Mouse (Mus musculus): Measurements from ENCODE around the gene Ssr4. TPM values are rescaled to one million over a fixed set of nuclear protein-coding genes. Genes with fewer than 3 reads are reported as not detected.

Ssr4 gene
- polyA plus RNA-seq, 1 experiment from 2014 or later: 136 TPM

- H3K4me2 ChIP-seq (ENCODE audit: low read depth): no peak overlapping the region
- H3K27me3 ChIP-seq (ENCODE audit: control insufficient read depth, insufficient read depth, low read length): no peaks in the 10 kb centered on the region
- H3K4me3 ChIP-seq (ENCODE audit: low read depth, low read length): no peak overlapping the region
- WGBS: 71% methylated on average over 1 of the region's 1 CpGs
- H3K4me1 ChIP-seq (ENCODE audit: control insufficient read depth, insufficient read depth, low read length): 0 out of 2 replicates have a peak, but pooled peaks cover under 1% of the 10 kb centered on the region
- H3K36me3 ChIP-seq (ENCODE audit: control insufficient read depth, insufficient read depth, low read length): no peaks in the 10 kb centered on the region
- no peak for DNase-seq (ENCODE audit: low spot score)
- H3K9me3 ChIP-seq (ENCODE audit: control insufficient read depth, low read length): no peaks in the 10 kb centered on the region
- no peak for ATAC-seq (ENCODE audit: insufficient read depth, low FRiP score, low TSS enrichment)
- H3K9ac ChIP-seq (ENCODE audit: low read length): no peak overlapping the region
- H3K27ac ChIP-seq (ENCODE audit: low read depth, low read length): no peak overlapping the region
Measured at GRCm38 (mm10) chrX:73793505-73793904, 6.7 kb downstream of the Ssr4 start.

GRCm38 (mm10) chrX:73797511-73797910, 10.7 kb downstream of the Ssr4 start:
- Histone ChIP-seq H3K4me3 (ENCODE audit: low read depth, low read length) (no peak overlapping the region), H3K4me2 (ENCODE audit: low read depth) (no peak overlapping the region), H3K27me3 (ENCODE audit: control insufficient read depth, insufficient read depth, low read length) (no peaks in the 10 kb centered on the region), H3K27ac (ENCODE audit: low read depth, low read length) (no peak overlapping the region), H3K4me1 (ENCODE audit: control insufficient read depth, insufficient read depth, low read length) (no peaks in the 10 kb centered on the region), H3K36me3 (ENCODE audit: control insufficient read depth, insufficient read depth, low read length) (no peaks in the 10 kb centered on the region), H3K9ac (ENCODE audit: low read length) (no peak overlapping the region), H3K9me3 (ENCODE audit: control insufficient read depth, low read length) (no peaks in the 10 kb centered on the region)
- no peak for ATAC-seq (ENCODE audit: insufficient read depth, low FRiP score, low TSS enrichment)
- no peak for DNase-seq (ENCODE audit: low spot score)
- 96% methylated on average over 2 of the region's 2 CpGs for WGBS

GRCm38 (mm10) chrX:73798502-73798901, 11.7 kb downstream of the Ssr4 start:
- no peaks in the 10 kb centered on the region for H3K9me3 ChIP-seq (ENCODE audit: control insufficient read depth, low read length)
- 49% methylated on average over 9 of the region's 9 CpGs for WGBS
- DNase-seq (ENCODE audit: low spot score) (peak; percentile 82), ATAC-seq (ENCODE audit: insufficient read depth, low FRiP score, low TSS enrichment) (peak; percentile 85)
- H3K27me3 ChIP-seq (ENCODE audit: control insufficient read depth, insufficient read depth, low read length): no peaks in the 10 kb centered on the region
- no peak overlapping the region for H3K4me3 ChIP-seq (ENCODE audit: low read depth, low read length)
- H3K4me1 ChIP-seq (ENCODE audit: control insufficient read depth, insufficient read depth, low read length): no peaks in the 10 kb centered on the region
- H3K27ac ChIP-seq (ENCODE audit: low read depth, low read length): no peak overlapping the region
- no peak overlapping the region for H3K4me2 ChIP-seq (ENCODE audit: low read depth)
- H3K36me3 ChIP-seq (ENCODE audit: control insufficient read depth, insufficient read depth, low read length): no peaks in the 10 kb centered on the region
- no peak overlapping the region for H3K9ac ChIP-seq (ENCODE audit: low read length)

GRCm38 (mm10) chrX:73805814-73806213, 19.0 kb downstream of the Ssr4 start:
- Histone ChIP-seq H3K4me2 (ENCODE audit: low read depth) (no peak overlapping the region), H3K4me3 (ENCODE audit: low read depth, low read length) (no peak overlapping the region), H3K27ac (ENCODE audit: low read depth, low read length) (no peak overlapping the region), H3K27me3 (ENCODE audit: control insufficient read depth, insufficient read depth, low read length) (no peaks in the 10 kb centered on the region), H3K9ac (ENCODE audit: low read length) (no peak overlapping the region), H3K4me1 (ENCODE audit: control insufficient read depth, insufficient read depth, low read length) (no peaks in the 10 kb centered on the region), H3K9me3 (ENCODE audit: control insufficient read depth, low read length) (no peaks in the 10 kb centered on the region), H3K36me3 (ENCODE audit: control insufficient read depth, insufficient read depth, low read length) (no peaks in the 10 kb centered on the region)
- DNase-seq (ENCODE audit: low spot score) (no peak), ATAC-seq (ENCODE audit: insufficient read depth, low FRiP score, low TSS enrichment) (no peak)
- 44% methylated on average over 1 of the region's 1 CpGs for WGBS

- peak overlapping the region; percentile 21 for H3K4me3 ChIP-seq (ENCODE audit: low read depth, low read length)
- peak overlapping the region; percentile 30 for H3K4me2 ChIP-seq (ENCODE audit: low read depth)
- no peaks in the 10 kb centered on the region for H3K27me3 ChIP-seq (ENCODE audit: control insufficient read depth, insufficient read depth, low read length)
- peak overlapping the region; percentile 68 for H3K9ac ChIP-seq (ENCODE audit: low read length)
- 23% methylated on average over 14 of the region's 14 CpGs for WGBS
- DNase-seq (ENCODE audit: low spot score) (peak; percentile 67), ATAC-seq (ENCODE audit: insufficient read depth, low FRiP score, low TSS enrichment) (0 out of 2 replicates have a peak, but pooled peaks have one; percentile 50)
- no peaks in the 10 kb centered on the region for H3K4me1 ChIP-seq (ENCODE audit: control insufficient read depth, insufficient read depth, low read length)
- no peak overlapping the region for H3K27ac ChIP-seq (ENCODE audit: low read depth, low read length)
- no peaks in the 10 kb centered on the region for H3K36me3 ChIP-seq (ENCODE audit: control insufficient read depth, insufficient read depth, low read length)
- no peaks in the 10 kb centered on the region for H3K9me3 ChIP-seq (ENCODE audit: control insufficient read depth, low read length)
Measured at GRCm38 (mm10) chrX:73815072-73815471, 28.2 kb downstream of the Ssr4 start.

GRCm38 (mm10) chrX:73816596-73817314, 29.9 kb downstream of the Ssr4 start:
- Histone ChIP-seq H3K27me3 (ENCODE audit: control insufficient read depth, insufficient read depth, low read length) (no peaks in the 10 kb centered on the region), H3K4me1 (ENCODE audit: control insufficient read depth, insufficient read depth, low read length) (no peaks in the 10 kb centered on the region), H3K9ac (ENCODE audit: low read length) (no peak overlapping the region), H3K27ac (ENCODE audit: low read depth, low read length) (no peak overlapping the region), H3K9me3 (ENCODE audit: control insufficient read depth, low read length) (no peaks in the 10 kb centered on the region), H3K4me2 (ENCODE audit: low read depth) (no peak overlapping the region), H3K36me3 (ENCODE audit: control insufficient read depth, insufficient read depth, low read length) (no peaks in the 10 kb centered on the region), H3K4me3 (ENCODE audit: low read depth, low read length) (no peak overlapping the region)
- 70% methylated on average over 3 of the region's 3 CpGs for WGBS
- DNase-seq (ENCODE audit: low spot score) (no peak), ATAC-seq (ENCODE audit: insufficient read depth, low FRiP score, low TSS enrichment) (no peak)

- Histone ChIP-seq H3K9ac (ENCODE audit: low read length) (peak overlapping the region; percentile 72), H3K4me2 (ENCODE audit: low read depth) (peak overlapping the region; percentile 65), H3K4me3 (ENCODE audit: low read depth, low read length) (peak overlapping the region; percentile 54), H3K9me3 (ENCODE audit: control insufficient read depth, low read length) (no peaks in the 10 kb centered on the region), H3K27ac (ENCODE audit: low read depth, low read length) (no peak overlapping the region), H3K4me1 (ENCODE audit: control insufficient read depth, insufficient read depth, low read length) (no peaks in the 10 kb centered on the region), H3K27me3 (ENCODE audit: control insufficient read depth, insufficient read depth, low read length) (0 out of 2 replicates have a peak, but pooled peaks cover 2% of the 10 kb centered on the region), H3K36me3 (ENCODE audit: control insufficient read depth, insufficient read depth, low read length) (no peaks in the 10 kb centered on the region)
- peak; percentile 30 for DNase-seq (ENCODE audit: low spot score)
- no peak for ATAC-seq (ENCODE audit: insufficient read depth, low FRiP score, low TSS enrichment)
- WGBS: 17% methylated on average over 16 of the region's 17 CpGs
Measured at GRCm38 (mm10) chrX:73823747-73824146, 36.9 kb downstream of the Ssr4 start.

- H3K4me3 ChIP-seq (ENCODE audit: low read depth, low read length): peak within 1 kb of the TSS; percentile 54
- H3K9ac ChIP-seq (ENCODE audit: low read length): peak within 1 kb of the TSS; percentile 72
- H3K36me3 ChIP-seq (ENCODE audit: control insufficient read depth, insufficient read depth, low read length): no peaks in the 10 kb centered on the region
- no peaks in the 10 kb centered on the region for H3K9me3 ChIP-seq (ENCODE audit: control insufficient read depth, low read length)
- WGBS: 14% methylated on average over 55 of the region's 84 CpGs
- DNase-seq (ENCODE audit: low spot score) (peak; percentile 79), ATAC-seq (ENCODE audit: insufficient read depth, low FRiP score, low TSS enrichment) (peak; percentile 81)
- H3K27me3 ChIP-seq (ENCODE audit: control insufficient read depth, insufficient read depth, low read length): 0 out of 2 replicates have a peak, but pooled peaks cover 2% of the 10 kb centered on the region
- 0 out of 2 replicates have a peak within 1 kb of the TSS, but pooled peaks have one; percentile 53 for H3K27ac ChIP-seq (ENCODE audit: low read depth, low read length)
- peak within 1 kb of the TSS; percentile 65 for H3K4me2 ChIP-seq (ENCODE audit: low read depth)
- no peaks in the 10 kb centered on the region for H3K4me1 ChIP-seq (ENCODE audit: control insufficient read depth, insufficient read depth, low read length)
Measured at GRCm38 (mm10) chrX:73824185-73825151, 37.6 kb downstream of the Ssr4 start, which contains the start of gene Pdzd4. TSS of gene Pdzd4 (minus strand) at chrX:73824969.

All from neural tube, embryonic 11.5 days (tissue).